Mouse (Mus musculus): ENCODE measurements around the gene Dpf3.

GRCm38 (mm10) chr12:83428016-83428415, 59.5 kb downstream of the Dpf3 start:
- TF ChIP-seq POLR2A (IDR thresholded peaks at IDR 0.05; ENCODE audit: insufficient read length, low read depth) (no peak), POLR2AphosphoS2 (IDR thresholded peaks at IDR 0.05; ENCODE audit: insufficient read length, low read depth) (no peak), E2F4 (IDR thresholded peaks at IDR 0.05; ENCODE audit: insufficient read depth) (no peak), TCF12 (IDR thresholded peaks at IDR 0.05; ENCODE audit: insufficient read depth, poor library complexity, severe bottlenecking) (no peak), USF1 (IDR thresholded peaks at IDR 0.05; ENCODE audit: low read depth) (no peak), MYOD1 (IDR thresholded peaks at IDR 0.05; ENCODE audit: control insufficient read depth in 1 of 3, insufficient read length in 2 of 3, low read depth in 2 of 3) (no peak), TCF3 (IDR thresholded peaks at IDR 0.05; ENCODE audit: insufficient read length, low read depth) (no peak), SRF (IDR thresholded peaks at IDR 0.05; ENCODE audit: control insufficient read depth, insufficient read length, low read depth) (no peak), REST (IDR thresholded peaks at IDR 0.05; ENCODE audit: insufficient read depth, insufficient read length) (no peak)
